Mouse (Mus musculus): ENCODE data around the gene Vmn2r100.

- no peak for TF ChIP-seq CTCF (IDR thresholded peaks at IDR 0.05; ENCODE audit: low read depth, low read length)
- no peak for TF ChIP-seq POLR2A (IDR thresholded peaks at IDR 0.05; ENCODE audit: borderline replicate concordance, low read depth, low read length)
These were observed at the start of gene Vmn2r100 for GRCm38 (mm10) chr17:19504432-19504831.

All from bone marrow macrophage, adult 2 months (primary cell).